Mouse (Mus musculus): ENCODE measurements around the gene Hist1h2bf. TPM values are rescaled to one million over a fixed set of nuclear protein-coding genes. Genes with fewer than 3 reads are reported as not detected.

Gene Hist1h2bf
- total and polyA plus RNA-seq, 3 experiments: 2.2 to 1,093 TPM; not detected in 1

DNA sequence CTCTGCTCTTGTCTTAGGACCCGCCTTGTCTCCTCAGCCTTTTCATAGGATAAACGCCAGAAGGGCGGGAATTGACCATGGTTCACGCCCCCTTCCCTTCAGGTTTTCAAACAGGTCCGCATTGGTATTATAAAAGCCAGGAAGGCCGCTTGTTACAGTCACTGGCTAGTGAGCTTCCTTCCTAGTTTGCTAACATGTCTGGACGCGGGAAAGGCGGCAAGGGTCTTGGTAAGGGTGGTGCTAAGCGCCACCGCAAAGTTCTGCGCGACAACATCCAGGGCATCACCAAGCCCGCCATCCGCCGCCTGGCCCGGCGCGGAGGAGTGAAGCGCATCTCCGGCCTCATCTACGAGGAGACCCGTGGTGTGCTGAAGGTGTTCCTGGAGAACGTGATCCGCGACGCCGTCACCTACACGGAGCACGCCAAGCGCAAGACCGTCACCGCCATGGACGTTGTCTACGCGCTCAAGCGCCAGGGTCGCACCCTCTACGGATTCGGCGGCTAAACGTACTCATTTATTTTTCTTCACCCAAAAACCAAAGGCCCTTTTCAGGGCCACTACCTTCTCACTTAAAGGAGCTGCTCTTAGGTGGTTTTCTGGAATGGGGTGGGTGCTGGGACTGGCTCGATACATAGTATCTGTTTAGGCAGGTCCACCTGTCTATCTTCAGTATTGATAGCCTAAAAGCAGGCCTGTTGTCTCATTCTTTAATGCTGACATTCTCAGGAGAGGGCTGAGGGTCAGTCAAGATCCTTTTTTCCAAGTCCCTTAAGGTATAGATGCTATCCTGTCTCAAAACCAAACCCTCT lies 7.6 kb upstream of the Hist1h2bf start, which contains the start of gene Hist1h4d:
TSS of gene Hist1h4d (plus strand) at position 191 of the 811 bp plus-strand sequence.
- Histone ChIP-seq H3K4me3 (ENCODE audit: control insufficient read depth in 1 of 2, insufficient read depth in 1 of 2, low read depth in 2 of 2, low read length in 2 of 2) (peak within 1 kb of the TSS in 1 of 2 experiments; percentile 21; a peak in 1 of 4 replicates), H3K9ac (ENCODE audit: control insufficient read depth, low read depth, low read length, poor library complexity, severe bottlenecking) (peak within 1 kb of the TSS; percentile 80), H3K27ac (ENCODE audit: control insufficient read depth, low read depth, low read length) (peak within 1 kb of the TSS; percentile 84), H3K36me3 (ENCODE audit: control insufficient read depth in 1 of 2, insufficient read depth in 2 of 2, low read length in 2 of 2) (peaks cover 0 to 47% of the 10 kb centered on the region in 2 experiments; a peak in 2 of 4 replicates), H3K4me1 (ENCODE audit: control insufficient read depth in 1 of 2, insufficient read depth in 2 of 2, low read length in 2 of 2) (peaks cover 0 to 10% of the 10 kb centered on the region in 2 experiments; a peak in 2 of 4 replicates), H3K9me3 (replicated peaks; ENCODE audit: insufficient read depth, low read length) (no peaks in the 10 kb centered on the region), H3K27me3 (ENCODE audit: control insufficient read depth in 1 of 2, insufficient read depth in 2 of 2, low read length in 2 of 2) (no peaks in the 10 kb centered on the region), H3K79me2 (ENCODE audit: control insufficient read depth, insufficient read depth, low read length, poor library complexity) (peaks cover under 1% of the 10 kb centered on the region; the same call in 1 of the 2 replicates)
- TF ChIP-seq MAZ (IDR thresholded peaks at IDR 0.05; ENCODE audit: low read depth, low read length) (no peak), ETS1 (IDR thresholded peaks at IDR 0.05; ENCODE audit: low read depth, low read length) (no peak), KAT2A (conservative IDR thresholded peaks at IDR 0.05; ENCODE audit: low read depth, low read length) (no peak), ZNF384 (IDR thresholded peaks at IDR 0.05; ENCODE audit: low read depth, low read length) (no peak), SMC3 (IDR thresholded peaks at IDR 0.05; ENCODE audit: low read depth, low read length) (no peak), POLR2AphosphoS5 (IDR thresholded peaks at IDR 0.05; ENCODE audit: borderline replicate concordance, low read depth, low read length) (peak; percentile 99), USF2 (IDR thresholded peaks at IDR 0.05; ENCODE audit: borderline replicate concordance in 1 of 2, insufficient read depth in 1 of 2, low read depth in 1 of 2, low read length in 2 of 2) (no peak), MAFK (IDR thresholded peaks at IDR 0.05; ENCODE audit: borderline replicate concordance, low read depth, low read length) (no peak), TBP (IDR thresholded peaks at IDR 0.05; ENCODE audit: low read depth, low read length) (peak; percentile 99), BHLHE40 (IDR thresholded peaks at IDR 0.05; ENCODE audit: borderline replicate concordance, low read depth, low read length) (no peak), UBTF (IDR thresholded peaks at IDR 0.05; ENCODE audit: borderline replicate concordance, insufficient read depth, low read depth, low read length) (peak; percentile 98), MYC (IDR thresholded peaks at IDR 0.05; ENCODE audit: low read depth, low read length) (no peak), MAX (IDR thresholded peaks at IDR 0.05; ENCODE audit: low read length) (no peak), POLR2A (IDR thresholded peaks at IDR 0.05; ENCODE audit: control insufficient read depth in 1 of 2, insufficient read depth in 1 of 2, low read depth in 1 of 2, low read length in 2 of 2, poor library complexity in 1 of 2) (peak; percentile 99 to 100), E2F4 (IDR thresholded peaks at IDR 0.05; ENCODE audit: borderline replicate concordance, low read depth, low read length) (no peak), TCF12 (IDR thresholded peaks at IDR 0.05; ENCODE audit: low read depth, low read length) (no peak), ELF1 (IDR thresholded peaks at IDR 0.05; ENCODE audit: low read depth, low read length) (no peak), TAL1 (IDR thresholded peaks at IDR 0.05; ENCODE audit: low read length) (0 out of 2 replicates have a peak, but pooled peaks have one; percentile 4), ZC3H11A (IDR thresholded peaks at IDR 0.05; ENCODE audit: low read depth, low read length) (no peak), USF1 (IDR thresholded peaks at IDR 0.05; ENCODE audit: low read depth, low read length) (no peak), GABPA (IDR thresholded peaks at IDR 0.05; ENCODE audit: low read depth, low read length) (no peak), ZKSCAN1 (IDR thresholded peaks at IDR 0.05; ENCODE audit: low read depth, low read length) (no peak), NRF1 (IDR thresholded peaks at IDR 0.05; ENCODE audit: insufficient read depth, low read depth, low read length, poor library complexity, severe bottlenecking) (no peak), ZMIZ1 (IDR thresholded peaks at IDR 0.05; ENCODE audit: low read depth, low read length) (no peak), GATA1 (IDR thresholded peaks at IDR 0.05; ENCODE audit: low read depth, low read length) (no peak), SIN3A (IDR thresholded peaks at IDR 0.05; ENCODE audit: low read length) (no peak), JUND (IDR thresholded peaks at IDR 0.05; ENCODE audit: low read depth, low read length) (no peak), CHD1 (IDR thresholded peaks at IDR 0.05; ENCODE audit: low read depth, low read length) (no peak)
- DNase-seq (ENCODE audit: low read depth, low spot score): peak; percentile 97

Measured in MEL (cell line).